Mouse (Mus musculus) stomach, postnatal 0 days (tissue): ENCODE measurements around the gene Herc2. TPM values are rescaled to one million over a fixed set of nuclear protein-coding genes. Genes with fewer than 3 reads are reported as not detected.

Experiments used
- ATAC-seq: fragments of 200-750 bp; cut with Nextera tagmentation; 2 replicates; pipeline ENCODE4 v1.8.0; 2017; ENCODE audit not compliant: low FRiP score, low TSS enrichment
- DNase-seq: peaks from one replicate; pipeline ENCODE4 v3.0.0-alpha.2; 2016; ENCODE audit warnings: low spot score
- H3K27ac ChIP-seq: fragments of 300-500 bp; sonication (generic); replicated peaks from 2 replicates; pipeline ENCODE4 v1.5.1; 2014; ENCODE audit warnings: mild to moderate bottlenecking, control low read depth
- H3K27me3 ChIP-seq: fragments of 300-500 bp; sonication (generic); 2 replicates; pipeline ENCODE4 v1.6.1; 2014; ENCODE audit warnings: low read length; ENCODE audit not compliant: control insufficient read depth, insufficient read depth
- H3K36me3 ChIP-seq: fragments of 300-500 bp; sonication (generic); 2 replicates; pipeline ENCODE4 v1.6.1; 2014; ENCODE audit warnings: low read length, mixed read lengths; ENCODE audit not compliant: control insufficient read depth, insufficient read depth
- H3K4me1 ChIP-seq: fragments of 300-500 bp; sonication (generic); replicated peaks from 2 replicates; pipeline ENCODE4 v1.6.1; 2014; ENCODE audit warnings: antibody characterized with exemption; ENCODE audit not compliant: control insufficient read depth, insufficient read depth
- H3K4me2 ChIP-seq: fragments of 300-500 bp; sonication (generic); replicated peaks from 2 replicates; pipeline ENCODE4 v1.6.1; 2014; ENCODE audit warnings: low read depth, mild to moderate bottlenecking, control low read depth, moderate library complexity
- H3K4me3 ChIP-seq: fragments of 300-500 bp; sonication (generic); 2 replicates; pipeline ENCODE4 v1.5.1; 2014; ENCODE audit warnings: low read depth, low read length, control low read depth
- H3K9ac ChIP-seq: fragments of 300-500 bp; sonication (generic); 2 replicates; pipeline ENCODE4 v1.6.1; 2014; ENCODE audit warnings: mild to moderate bottlenecking, low read length, control low read depth, mixed read lengths
- H3K9me3 ChIP-seq: fragments of 300-500 bp; sonication (generic); 2 replicates; pipeline ENCODE4 v1.6.1; 2016; ENCODE audit warnings: low read length; ENCODE audit not compliant: control insufficient read depth
- CTCF ChIP-seq: IDR thresholded peaks from 2 replicates; pipeline ENCODE4 v1.5.1; 2016; ENCODE audit warnings: antibody characterized with exemption, low read depth, mild to moderate bottlenecking, moderate library complexity
- EP300 ChIP-seq: optimal IDR thresholded peaks from 2 replicates; pipeline ENCODE3; 2016; ENCODE audit warnings: antibody characterized with exemption
- WGBS: fragments of 180-500 bp; shearing (Covaris S2); extraction: QIAGEN DNeasy Blood & Tissue Kit; methylation state at CpG from one replicate; pipeline ENCODE4 v1.1.7; 2014; 5-methylcytosine and 5-hydroxymethylcytosine counted together
- polyA plus RNA-seq: library from polyadenylated mRNA; unstranded; fragments of >200 nt; fragmentation: Nextera tagmentation; extraction: Ambion mirVana; gene quantifications from 2 replicates; pipeline ENCODE4 v1.2.1, GENCODE M21; 2015

Gene Herc2
- polyA plus RNA-seq, 1 experiment from 2014 or later, result 11.9 TPM

DNA sequence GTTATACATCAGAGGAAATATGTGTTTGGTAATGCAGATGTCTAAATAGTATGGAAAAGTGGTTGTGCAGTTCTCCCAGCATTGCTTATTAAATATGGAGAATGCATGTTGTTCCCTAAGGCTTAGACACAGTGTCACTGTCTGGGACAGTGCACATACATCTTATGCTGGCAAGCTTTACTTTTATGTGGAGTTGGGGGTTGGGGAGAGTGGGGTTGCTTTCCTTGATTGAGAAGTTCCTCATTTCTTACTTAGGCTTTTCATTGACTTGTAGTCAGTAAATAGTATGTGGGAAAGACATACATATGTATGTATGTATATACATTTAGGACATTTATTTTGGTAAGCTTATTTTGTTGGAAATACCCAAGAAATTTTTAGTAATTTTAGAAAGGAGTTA is 3.0 kb downstream of the Herc2 start:
- 0 out of 2 replicates have a peak, but pooled peaks cover 2% of the 10 kb centered on the region for H3K36me3 ChIP-seq
- ATAC-seq, result no peak
- no peak for DNase-seq
- TF ChIP-seq CTCF (no peak), EP300 (no peak)
- no peaks in the 10 kb centered on the region for H3K9me3 ChIP-seq
- H3K9ac ChIP-seq, result no peak overlapping the region
- H3K4me2 ChIP-seq, result no peak overlapping the region
- 0 out of 2 replicates have a peak, but pooled peaks cover 4% of the 10 kb centered on the region for H3K4me1 ChIP-seq
- H3K27ac ChIP-seq, result no peak overlapping the region
- no peaks in the 10 kb centered on the region for H3K27me3 ChIP-seq
- H3K4me3 ChIP-seq, result no peak overlapping the region

DNA sequence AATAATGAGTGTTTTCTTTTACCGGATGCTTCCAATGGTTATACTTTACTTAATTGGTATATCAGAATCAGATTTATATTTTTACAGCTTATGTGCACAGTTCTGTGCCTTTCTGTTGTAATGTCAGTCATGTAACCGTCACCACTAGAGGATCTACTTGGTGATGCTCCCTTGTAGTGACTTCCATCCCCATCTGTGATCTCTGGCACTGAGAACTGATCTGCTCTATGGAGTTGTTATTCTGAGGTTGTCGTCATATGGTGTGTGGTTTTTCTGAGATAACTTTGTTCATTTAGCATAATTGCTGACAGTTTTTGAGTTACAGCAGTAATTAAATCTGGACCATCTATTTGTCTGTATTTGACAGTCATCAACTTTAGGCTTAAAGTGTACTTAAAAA is 5.3 kb downstream of the Herc2 start:
- Histone ChIP-seq H3K4me3 (no peak overlapping the region), H3K9ac (no peak overlapping the region), H3K9me3 (no peaks in the 10 kb centered on the region), H3K4me2 (no peak overlapping the region), H3K4me1 (0 out of 2 replicates have a peak, but pooled peaks cover 4% of the 10 kb centered on the region), H3K36me3 (0 out of 2 replicates have a peak, but pooled peaks cover 2% of the 10 kb centered on the region), H3K27me3 (no peaks in the 10 kb centered on the region), H3K27ac (no peak overlapping the region)
- TF ChIP-seq EP300, result no peak
- no peak for TF ChIP-seq CTCF
- ATAC-seq, result no peak
- DNase-seq, result no peak
- WGBS, result 86% methylated on average over 3 of the region's 3 CpGs

DNA sequence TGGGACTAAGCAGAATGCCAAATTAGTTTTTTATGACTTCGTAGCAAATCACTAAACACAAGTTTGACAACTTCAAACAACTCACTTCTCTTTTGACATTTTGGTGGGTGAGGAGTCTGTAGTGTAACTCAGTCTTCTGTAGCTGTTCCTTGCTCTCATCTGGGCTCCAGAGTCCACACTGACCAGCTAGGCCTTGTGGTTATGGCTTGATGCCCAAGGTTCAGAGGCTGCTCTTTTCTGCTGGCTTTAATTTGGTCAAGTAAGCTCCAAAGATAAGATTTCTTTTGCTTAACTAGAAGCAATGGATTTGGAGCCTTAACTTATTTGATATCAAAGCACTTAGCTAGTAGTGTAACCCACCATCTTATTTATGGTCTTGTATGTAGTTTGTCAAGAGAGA is 14.9 kb downstream of the Herc2 start:
- H3K27me3 ChIP-seq, result no peaks in the 10 kb centered on the region
- TF ChIP-seq CTCF (no peak), EP300 (no peak)
- ATAC-seq (no peak), DNase-seq (peak; percentile 54)
- 0 out of 2 replicates have a peak, but pooled peaks cover 3% of the 10 kb centered on the region for H3K36me3 ChIP-seq
- H3K4me2 ChIP-seq, result no peak overlapping the region
- no peak overlapping the region for H3K27ac ChIP-seq
- no peaks in the 10 kb centered on the region for H3K9me3 ChIP-seq
- WGBS, result 92% methylated on average over 1 of the region's 1 CpGs
- no peak overlapping the region for H3K4me3 ChIP-seq
- H3K9ac ChIP-seq, result no peak overlapping the region
- no peaks in the 10 kb centered on the region for H3K4me1 ChIP-seq

DNA sequence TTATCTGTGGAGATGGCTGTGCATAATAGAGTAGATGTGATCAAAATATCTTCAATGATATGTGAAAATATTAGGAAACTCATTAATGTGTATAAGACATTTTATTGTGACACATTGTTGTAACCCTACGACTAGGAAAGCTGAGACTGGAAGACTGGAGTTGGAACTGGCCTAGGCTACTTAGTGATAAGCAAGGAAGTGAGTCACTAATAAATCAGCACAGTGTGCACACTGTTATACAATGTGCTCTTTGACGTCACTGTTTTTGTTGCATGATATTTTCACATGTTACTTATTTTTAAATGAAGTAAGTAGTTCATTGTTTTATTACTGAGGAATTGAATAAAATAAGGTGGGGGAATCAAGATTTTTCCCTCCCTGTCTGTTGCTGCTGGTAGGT is 16.1 kb downstream of the Herc2 start:
- 0 out of 2 replicates have a peak overlapping the region, but pooled peaks have one; percentile 14 for H3K27ac ChIP-seq
- DNase-seq, result no peak
- H3K27me3 ChIP-seq, result no peaks in the 10 kb centered on the region
- no peaks in the 10 kb centered on the region for H3K4me1 ChIP-seq
- no peaks in the 10 kb centered on the region for H3K9me3 ChIP-seq
- 52% methylated on average over 2 of the region's 2 CpGs for WGBS
- H3K4me2 ChIP-seq, result no peak overlapping the region
- H3K9ac ChIP-seq, result no peak overlapping the region
- H3K36me3 ChIP-seq, result 0 out of 2 replicates have a peak, but pooled peaks cover 2% of the 10 kb centered on the region
- TF ChIP-seq EP300 (no peak), CTCF (no peak)
- no peak overlapping the region for H3K4me3 ChIP-seq
- ATAC-seq, result peak; percentile 96

DNA sequence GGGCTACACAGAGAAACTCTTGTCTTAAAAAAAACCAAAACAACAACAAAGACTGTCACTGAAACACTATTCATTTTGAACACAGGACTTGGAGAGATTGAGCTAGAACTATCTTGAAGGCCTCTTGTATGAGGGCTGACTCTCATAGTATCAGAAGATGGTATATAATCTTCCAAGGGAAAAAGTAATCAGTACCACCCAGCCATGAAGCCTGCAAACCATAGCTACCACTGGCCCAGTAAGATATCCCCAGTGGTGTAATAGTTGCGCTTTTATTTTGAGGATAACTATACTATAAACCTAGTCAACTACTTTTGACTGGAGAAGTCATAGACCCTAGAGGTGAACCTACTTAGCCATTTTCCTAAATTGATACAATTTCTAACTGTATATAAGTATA is 16.6 kb downstream of the Herc2 start:
- Histone ChIP-seq H3K9me3 (no peaks in the 10 kb centered on the region), H3K4me2 (no peak overlapping the region), H3K27me3 (no peaks in the 10 kb centered on the region), H3K27ac (0 out of 2 replicates have a peak overlapping the region, but pooled peaks have one; percentile 14), H3K36me3 (no peaks in the 10 kb centered on the region), H3K9ac (no peak overlapping the region), H3K4me3 (no peak overlapping the region), H3K4me1 (no peaks in the 10 kb centered on the region)
- TF ChIP-seq EP300 (no peak), CTCF (no peak)
- 97% methylated on average over 1 of the region's 1 CpGs for WGBS
- no peak for ATAC-seq
- no peak for DNase-seq

DNA sequence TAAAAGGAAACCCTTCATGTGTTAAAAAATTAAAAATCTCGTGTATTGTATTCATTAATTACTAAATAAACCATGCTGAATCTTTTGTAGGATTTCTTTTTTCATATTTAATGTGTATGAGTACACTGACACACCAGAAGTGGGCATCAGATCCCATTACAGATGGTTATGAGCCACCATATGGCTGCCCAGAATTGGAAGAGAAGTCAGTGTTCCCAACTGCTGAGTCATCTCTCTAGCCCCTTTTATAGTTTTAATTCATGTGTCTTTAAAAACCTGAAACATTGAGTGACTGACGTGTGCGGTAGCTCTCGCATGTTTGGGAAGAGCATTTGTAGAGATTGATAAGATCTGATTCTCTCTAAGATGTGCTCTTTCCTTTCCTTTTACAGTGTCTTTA is 21.7 kb downstream of the Herc2 start:
- ATAC-seq, result no peak
- Histone ChIP-seq H3K4me3 (no peak overlapping the region), H3K27ac (no peak overlapping the region), H3K36me3 (0 out of 2 replicates have a peak, but pooled peaks cover 2% of the 10 kb centered on the region), H3K9ac (no peak overlapping the region), H3K27me3 (no peaks in the 10 kb centered on the region), H3K4me1 (no peaks in the 10 kb centered on the region), H3K9me3 (no peaks in the 10 kb centered on the region), H3K4me2 (no peak overlapping the region)
- 81% methylated on average over 4 of the region's 4 CpGs for WGBS
- no peak for TF ChIP-seq EP300
- no peak for TF ChIP-seq CTCF
- no peak for DNase-seq
